Mouse (Mus musculus) kidney, postnatal 0 days (tissue): Measurements from ENCODE around the gene Adgrl3. TPM values are rescaled to one million over a fixed set of nuclear protein-coding genes. Genes with fewer than 3 reads are reported as not detected.

Experiments
- ATAC-seq: fragments of 200-750 bp; cut with Nextera tagmentation; replicated peaks from 2 replicates; pipeline ENCODE4 v1.8.0; 2017; ENCODE audit warnings: low read depth, moderate number of reproducible peaks, moderate TSS enrichment, moderate library complexity; ENCODE audit not compliant: low FRiP score
- DNase-seq: peaks from one replicate; pipeline ENCODE4 v3.0.0-alpha.2; 2016; ENCODE audit warnings: low spot score
- H3K27ac ChIP-seq: fragments of 300-500 bp; sonication (generic); 2 replicates; pipeline ENCODE4 v1.5.1; 2014; ENCODE audit warnings: mild to moderate bottlenecking
- H3K27me3 ChIP-seq: fragments of 300-500 bp; sonication (generic); 2 replicates; pipeline ENCODE4 v1.6.1; 2014; ENCODE audit warnings: low read length, mixed read lengths; ENCODE audit not compliant: insufficient read depth
- H3K36me3 ChIP-seq: fragments of 300-500 bp; sonication (generic); 2 replicates; pipeline ENCODE4 v1.6.1; 2014; ENCODE audit warnings: low read length, mixed read lengths; ENCODE audit not compliant: insufficient read depth
- H3K4me1 ChIP-seq: fragments of 300-500 bp; sonication (generic); replicated peaks from 2 replicates; pipeline ENCODE4 v1.6.1; 2014; ENCODE audit warnings: antibody characterized with exemption, low read length, mixed read lengths; ENCODE audit not compliant: insufficient read depth
- H3K4me2 ChIP-seq: fragments of 300-500 bp; sonication (generic); 2 replicates; pipeline ENCODE4 v1.6.1; 2014; ENCODE audit warnings: mild to moderate bottlenecking, low read length, moderate library complexity, mixed read lengths
- H3K4me3 ChIP-seq: fragments of 300-500 bp; sonication (generic); replicated peaks from 2 replicates; pipeline ENCODE4 v1.5.1; 2014; ENCODE audit warnings: low read depth, low read length
- H3K9ac ChIP-seq: fragments of 300-500 bp; sonication (generic); 2 replicates; pipeline ENCODE4 v1.6.1; 2014; ENCODE audit warnings: low read depth, low read length
- H3K9me3 ChIP-seq: fragments of 300-500 bp; sonication (generic); replicated peaks from 2 replicates; pipeline ENCODE4 v1.6.1; 2016; ENCODE audit warnings: low read length, inconsistent platforms, mixed read lengths
- CTCF ChIP-seq: IDR thresholded peaks from 2 replicates; pipeline ENCODE4 v1.5.1; 2016; ENCODE audit warnings: antibody characterized with exemption, low read depth, mild to moderate bottlenecking, moderate library complexity
- WGBS: fragments of 180-500 bp; shearing (Covaris S2); extraction: QIAGEN DNeasy Blood & Tissue Kit; methylation state at CpG from one replicate; pipeline ENCODE4 v1.1.7; 2014; 5-methylcytosine and 5-hydroxymethylcytosine counted together
- polyA plus RNA-seq: library from polyadenylated mRNA; unstranded; fragments of >200 nt; fragmentation: Nextera tagmentation; extraction: Ambion mirVana; gene quantifications from 2 replicates; pipeline ENCODE4 v1.2.1, GENCODE M21; 2015

Gene Adgrl3
- polyA plus RNA-seq, 1 experiment from 2014 or later, result 8.8 TPM

DNA sequence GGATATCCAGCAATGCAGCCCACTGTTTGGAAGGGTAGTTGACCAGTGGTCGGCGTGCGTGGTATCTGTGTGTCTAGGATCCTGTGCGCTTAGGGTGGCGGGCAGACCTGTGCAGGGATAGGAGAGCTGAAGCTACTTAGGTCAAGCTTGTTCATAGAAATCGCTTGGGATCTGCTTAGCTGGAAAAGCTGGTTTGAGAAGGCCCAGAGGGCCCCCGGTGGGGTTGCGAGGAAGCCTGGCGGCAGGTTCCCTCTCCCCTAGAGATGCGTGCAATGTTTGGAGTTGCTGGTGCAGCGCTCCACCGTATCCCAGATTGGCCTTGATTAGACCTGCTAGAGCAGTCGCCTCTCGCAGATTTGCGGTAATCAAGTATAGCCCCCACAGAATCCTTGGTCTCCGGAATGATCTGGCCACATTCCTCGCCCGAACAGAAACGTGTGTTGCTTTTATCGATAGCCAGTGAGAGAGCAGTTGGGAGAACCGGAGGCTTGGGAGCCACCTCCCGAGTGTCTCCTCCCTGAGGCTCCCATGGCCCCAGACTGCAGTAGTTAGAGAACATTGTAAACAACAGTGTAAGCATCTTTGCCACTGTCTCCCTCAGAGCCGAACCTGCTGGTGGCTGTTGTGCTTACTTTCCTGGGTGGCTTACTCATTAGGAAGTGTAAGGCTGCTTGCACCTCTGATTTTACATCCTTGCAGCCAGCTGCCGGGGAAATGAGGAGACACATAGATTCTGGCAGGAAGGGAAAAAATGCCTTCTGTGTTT lies 2.6 kb downstream of the Adgrl3 start:
- peak; percentile 38 for DNase-seq
- WGBS, result 2% methylated on average over 24 of the region's 24 CpGs
- peak overlapping the region; percentile 9 for H3K9ac ChIP-seq
- H3K4me3 ChIP-seq, result peak overlapping the region; percentile 77
- H3K27ac ChIP-seq, result no peak overlapping the region
- H3K4me2 ChIP-seq, result peak overlapping the region; percentile 89
- no peak for TF ChIP-seq CTCF
- no peak for ATAC-seq
- peaks cover 5% of the 10 kb centered on the region; the same call in 1 of the 2 replicates for H3K4me1 ChIP-seq
- no peaks in the 10 kb centered on the region for H3K9me3 ChIP-seq
- H3K36me3 ChIP-seq, result no peaks in the 10 kb centered on the region
- H3K27me3 ChIP-seq, result no peaks in the 10 kb centered on the region

DNA sequence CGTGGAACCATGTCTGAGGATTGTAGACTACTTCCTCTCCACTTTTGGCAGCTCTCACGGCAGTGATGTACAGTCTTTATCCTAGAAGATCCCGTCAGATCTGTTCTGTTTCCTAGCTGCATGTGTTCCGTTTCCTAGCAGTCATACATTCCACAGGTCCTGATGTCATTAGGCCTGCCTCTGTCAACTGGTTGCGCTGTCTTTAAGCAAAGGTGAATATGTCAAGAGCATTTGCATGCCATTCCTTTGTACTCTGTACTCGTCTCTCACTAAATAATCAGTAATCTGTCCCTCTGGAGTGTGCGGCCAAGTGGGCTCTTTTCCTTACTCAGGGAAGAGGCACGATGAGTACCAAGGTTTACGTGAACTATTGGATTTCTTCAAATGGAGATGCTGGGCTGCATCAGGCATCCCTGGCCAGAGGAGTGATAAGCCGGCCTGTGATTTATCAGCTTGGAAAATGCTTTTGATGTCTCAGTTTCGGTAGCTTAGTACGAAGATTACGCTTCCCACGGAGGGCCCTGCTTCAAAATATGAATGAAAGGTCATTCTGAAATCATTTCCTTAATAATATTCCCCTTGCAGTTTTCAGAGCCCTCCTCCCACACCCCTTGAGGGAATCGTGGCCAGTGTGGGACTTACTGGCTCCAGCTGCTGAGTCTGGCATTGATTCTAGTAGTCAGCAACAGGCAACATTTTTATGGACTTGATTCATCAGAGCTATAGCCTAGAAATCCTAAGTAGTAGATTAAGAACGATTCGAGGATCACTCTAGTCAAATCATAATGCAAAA lies 4.2 kb downstream of the Adgrl3 start:
- whole genome bisulfite sequencing, result 51% methylated on average over 17 of the region's 17 CpGs
- Histone ChIP-seq H3K4me3 (no peak overlapping the region), H3K27ac (no peak overlapping the region), H3K4me2 (peak overlapping the region; percentile 25; the same call in 1 of the 2 replicates), H3K27me3 (no peaks in the 10 kb centered on the region), H3K36me3 (no peaks in the 10 kb centered on the region), H3K9me3 (no peaks in the 10 kb centered on the region), H3K9ac (no peak overlapping the region), H3K4me1 (peaks cover 5% of the 10 kb centered on the region; the same call in 1 of the 2 replicates)
- ATAC-seq (no peak), DNase-seq (peak; percentile 49)
- no peak for TF ChIP-seq CTCF

DNA sequence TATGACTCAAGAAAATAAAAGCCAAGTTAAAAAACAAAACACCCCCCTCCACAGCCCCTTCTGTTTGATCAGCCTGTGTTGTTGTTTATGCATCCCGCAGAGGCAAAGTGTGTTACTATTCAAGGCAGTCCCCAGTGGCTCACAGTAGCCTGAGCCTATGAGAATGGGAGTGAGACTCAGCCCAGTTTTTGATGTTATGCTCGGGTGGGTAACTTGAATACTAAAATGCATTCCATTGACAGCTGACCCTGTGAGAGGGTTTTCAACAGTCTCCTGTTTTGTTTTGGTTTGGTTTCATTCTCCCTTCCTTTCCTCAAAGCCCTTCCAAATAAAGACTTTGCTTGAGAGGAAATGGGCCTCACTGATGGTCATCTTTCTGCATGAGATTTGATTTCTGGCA lies 8.9 kb downstream of the Adgrl3 start:
- Histone ChIP-seq H3K4me1 (no peaks in the 10 kb centered on the region; the same call in 1 of the 2 replicates), H3K27ac (no peak overlapping the region), H3K4me2 (no peak overlapping the region), H3K4me3 (no peak overlapping the region), H3K9me3 (no peaks in the 10 kb centered on the region), H3K27me3 (no peaks in the 10 kb centered on the region), H3K36me3 (no peaks in the 10 kb centered on the region), H3K9ac (no peak overlapping the region)
- WGBS, result 15% methylated on average over 2 of the region's 2 CpGs
- ATAC-seq (no peak; the same call in 1 of the 2 replicates), DNase-seq (peak; percentile 40)
- no peak for TF ChIP-seq CTCF

DNA sequence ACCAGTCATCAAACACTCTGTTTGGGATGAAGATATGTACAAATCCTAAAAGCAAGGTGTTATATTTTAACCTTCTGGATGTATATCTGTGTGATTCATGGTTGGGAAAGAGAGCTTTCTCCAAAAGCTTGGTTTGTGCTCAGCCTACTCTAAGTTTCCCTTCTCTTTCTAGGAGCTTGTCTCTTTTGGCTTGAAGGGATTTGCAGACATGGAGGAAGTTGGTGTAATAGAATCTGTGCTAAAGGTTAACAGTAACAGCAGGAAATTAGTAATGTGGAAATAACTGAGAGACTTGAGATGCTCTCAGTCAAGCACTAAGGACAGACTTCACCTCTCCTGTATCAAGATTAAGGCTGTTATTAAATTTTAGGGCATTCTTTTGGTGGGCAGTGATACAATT lies 17.2 kb downstream of the Adgrl3 start:
- no peaks in the 10 kb centered on the region for H3K27me3 ChIP-seq
- H3K4me3 ChIP-seq, result no peak overlapping the region
- DNase-seq, result peak; percentile 35
- H3K4me2 ChIP-seq, result no peak overlapping the region
- no peak for TF ChIP-seq CTCF
- H3K9ac ChIP-seq, result no peak overlapping the region
- no peaks in the 10 kb centered on the region for H3K9me3 ChIP-seq
- no peak overlapping the region for H3K27ac ChIP-seq
- H3K36me3 ChIP-seq, result no peaks in the 10 kb centered on the region
- no peak for ATAC-seq
- H3K4me1 ChIP-seq, result 0 out of 2 replicates have a peak, but pooled peaks cover 3% of the 10 kb centered on the region

DNA sequence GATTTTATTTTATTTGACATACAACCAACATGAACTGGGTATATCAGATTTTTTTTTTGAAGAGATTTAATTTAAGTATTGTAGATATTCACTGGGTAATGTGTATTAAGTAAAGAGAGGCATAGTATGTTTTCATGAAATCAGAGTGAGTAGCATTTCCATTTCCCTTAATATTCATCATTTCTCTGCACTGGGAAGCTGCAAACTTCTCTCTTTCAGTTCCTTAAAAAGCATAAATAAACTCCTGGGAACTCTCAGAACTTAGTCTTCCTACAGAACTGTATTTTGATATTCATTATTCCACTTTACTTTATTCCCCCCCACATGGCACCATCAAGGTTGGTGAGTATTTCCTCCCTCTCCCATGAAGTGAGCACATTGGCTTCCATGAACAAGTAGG lies 23.9 kb downstream of the Adgrl3 start:
- ATAC-seq, result no peak
- Histone ChIP-seq H3K27ac (no peak overlapping the region), H3K9me3 (no peaks in the 10 kb centered on the region), H3K4me1 (no peaks in the 10 kb centered on the region), H3K4me3 (no peak overlapping the region), H3K9ac (no peak overlapping the region), H3K27me3 (no peaks in the 10 kb centered on the region), H3K36me3 (no peaks in the 10 kb centered on the region), H3K4me2 (no peak overlapping the region)
- DNase-seq, result no peak
- no peak for TF ChIP-seq CTCF

DNA sequence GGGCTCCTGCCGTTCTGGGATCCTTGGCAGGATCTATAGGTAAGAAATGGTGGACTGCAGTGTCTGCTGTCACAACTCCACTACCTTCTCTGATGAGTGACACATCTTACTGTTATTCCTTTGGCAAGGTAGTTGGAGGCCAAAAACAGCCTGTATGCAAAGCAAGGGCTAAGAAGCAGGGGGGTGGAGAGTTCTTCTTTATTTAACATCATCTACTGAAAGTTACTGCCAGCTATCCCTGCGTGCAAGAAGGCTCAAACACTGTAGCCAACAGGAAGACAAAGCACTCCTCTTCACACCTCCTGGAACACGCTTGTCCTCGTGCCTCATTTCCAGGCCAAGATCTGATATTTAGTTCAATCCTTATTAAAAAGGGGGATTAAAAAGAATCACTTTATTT lies 26.2 kb downstream of the Adgrl3 start:
- Histone ChIP-seq H3K4me3 (no peak overlapping the region), H3K27ac (no peak overlapping the region), H3K9ac (no peak overlapping the region), H3K9me3 (no peaks in the 10 kb centered on the region), H3K4me1 (no peaks in the 10 kb centered on the region), H3K27me3 (no peaks in the 10 kb centered on the region), H3K4me2 (no peak overlapping the region), H3K36me3 (no peaks in the 10 kb centered on the region)
- TF ChIP-seq CTCF, result no peak
- DNase-seq, result no peak
- WGBS, result 86% methylated on average over 4 of the region's 4 CpGs
- ATAC-seq, result no peak
